Mouse (Mus musculus) embryonic facial prominence, embryonic 14.5 days (tissue): ENCODE measurements around the gene Tk2. TPM values are rescaled to one million over a fixed set of nuclear protein-coding genes. Genes with fewer than 3 reads are reported as not detected.

ENCODE experiments used
- polyA plus RNA-seq: library from polyadenylated mRNA; unstranded; fragments of >200 nt; fragmentation: Nextera tagmentation; extraction: Ambion mirVana; gene quantifications from 2 replicates; pipeline ENCODE4 v1.2.1, GENCODE M21; 2014

Tk2 gene
- polyA plus RNA-seq, 1 experiment from 2014 or later, result 16.4 TPM

Other genes with a start within 250 kb of the Tk2 start
- 43.0 and 46.2 TPM in 2 replicates for gene Cdh5, start 146.9 kb downstream of the Tk2 start, polyA plus RNA-seq
- 2.1 and 2.5 TPM in 2 replicates for gene Bean1, start 78.1 kb downstream of the Tk2 start, polyA plus RNA-seq
- 33.0 and 35.5 TPM in 2 replicates for gene Cklf, start 2.3 kb upstream of the Tk2 start, polyA plus RNA-seq
- not detected in 2 replicates for gene Cmtm2a, start 44.6 kb upstream of the Tk2 start, polyA plus RNA-seq
- not detected in 2 replicates for gene Gm45711, start 61.5 kb upstream of the Tk2 start, polyA plus RNA-seq
- gene Cmtm1, start 61.6 kb upstream of the Tk2 start, polyA plus RNA-seq, result not detected in 2 replicates
- not detected in 2 replicates for gene Gm11020, start 73.0 kb upstream of the Tk2 start, polyA plus RNA-seq
- not detected in 2 replicates for gene Cmtm2b, start 73.7 kb upstream of the Tk2 start, polyA plus RNA-seq
- 168 and 189 TPM in 2 replicates for gene Cmtm3, start 90.9 kb upstream of the Tk2 start, polyA plus RNA-seq
- 4.1 and 4.3 TPM in 2 replicates for gene Cmtm4, start 147.2 kb upstream of the Tk2 start, polyA plus RNA-seq
- 52.5 and 53.8 TPM in 2 replicates for gene Dync1li2, start 194.5 kb upstream of the Tk2 start, polyA plus RNA-seq